9 mouse cellular contexts compared by ENCODE assay signal in the genomic region with DNA sequence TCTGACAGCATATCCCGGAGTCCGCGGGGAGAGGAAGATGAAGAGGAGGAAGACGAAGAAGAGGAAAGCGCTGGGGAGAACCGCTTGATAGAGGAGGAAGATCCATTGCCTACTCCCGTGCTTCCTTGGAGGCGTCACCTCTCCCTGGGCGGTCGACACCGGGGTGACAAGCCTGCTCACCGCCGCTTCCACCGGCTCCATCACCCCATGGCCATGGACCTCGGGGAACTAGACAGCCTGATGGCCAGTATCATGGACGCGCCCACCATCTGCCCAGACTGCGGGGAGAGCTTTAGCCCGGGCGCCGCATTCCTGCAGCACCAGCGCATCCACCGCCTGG. TPM values are rescaled to one million over a fixed set of nuclear protein-coding genes. Genes with fewer than 3 reads are reported as not detected.
DNase-seq lines count a peak whose midpoint lies in the region; ATAC-seq lines count a peak whose summit lies in the region.
"Had no signal": no experiment of that assay in that cellular context is flagged by ENCODE, and none has a peak within 500 bp of the region (broad histone marks: within the 10 kb centered on the region; RNA-seq: fewer than 3 reads in every experiment).

No protein-coding gene starts in this region.

- H3K36me3 ChIP-seq in limb, embryonic 13.5 days, result peaks cover 6% of the 10 kb centered on the region
- H3K36me3 ChIP-seq in stomach, embryonic 15.5 days, result no peaks in the 10 kb centered on the region

- H3K27ac ChIP-seq in limb, embryonic 13.5 days, result no peak overlapping the region
- no peak overlapping the region for H3K27ac ChIP-seq in stomach, embryonic 15.5 days
- H3K27ac ChIP-seq: macrophage had no signal

- peak overlapping the region; percentile 66 for H3K4me3 ChIP-seq in limb, embryonic 13.5 days
- peak overlapping the region; percentile 58 for H3K4me3 ChIP-seq in stomach, embryonic 15.5 days (replicated peaks)

- peak overlapping the region; percentile 98 for H3K4me2 ChIP-seq in limb, embryonic 13.5 days (replicated peaks)
- H3K4me2 ChIP-seq in stomach, embryonic 15.5 days, result peak overlapping the region; percentile 99

- peaks cover 51% of the 10 kb centered on the region for H3K27me3 ChIP-seq in limb, embryonic 13.5 days
- peaks cover 16% of the 10 kb centered on the region for H3K27me3 ChIP-seq in stomach, embryonic 15.5 days (replicated peaks)

- H3K4me1 ChIP-seq in limb, embryonic 13.5 days, result peaks cover 10% of the 10 kb centered on the region
- peaks cover 14% of the 10 kb centered on the region for H3K4me1 ChIP-seq in stomach, embryonic 15.5 days

- peak; percentile 28 for ATAC-seq in frontal cortex, adult (ENCODE audit: low TSS enrichment)
- peak; percentile 49; the same call in 1 of the 2 replicates for ATAC-seq in limb, embryonic 13.5 days (ENCODE audit: low FRiP score, low read depth)
- no peak; the same call in 1 of the 2 replicates for ATAC-seq in stomach, embryonic 15.5 days (ENCODE audit: insufficient read depth, low FRiP score, low read depth)

- 2% methylated on average over 20 of the region's 23 CpGs for WGBS in limb, embryonic 13.5 days
- WGBS in stomach, embryonic 15.5 days, result 3% methylated on average over 23 of the region's 23 CpGs

- H3K9me3 ChIP-seq in limb, embryonic 13.5 days, result no peaks in the 10 kb centered on the region
- H3K9me3 ChIP-seq in stomach, embryonic 15.5 days, result no peaks in the 10 kb centered on the region

- peak overlapping the region; percentile 70; the same call in 1 of the 2 replicates for H3K9ac ChIP-seq in limb, embryonic 13.5 days
- no peak overlapping the region for H3K9ac ChIP-seq in stomach, embryonic 15.5 days

- DNase-seq in frontal cortex, adult 2 months (ENCODE audit: extremely low spot score in 1 of 2, low spot score in 1 of 2), result no peak
- DNase-seq in retina, postnatal 7 days (ENCODE audit: low read depth, low spot score), result peak; percentile 4
- no peak for DNase-seq in retina, embryonic 14.5 days (ENCODE audit: low spot score)
- no peak for DNase-seq in B cell, adult 2 months
- DNase-seq in kidney, postnatal 14 days, result no peak

RNA-seq across cellular contexts. Expression of a gene that starts 29.7 kb away (rescaled TPM):
- not detected in 2 replicates for polyA plus RNA-seq in frontal cortex, adult 2 months (2012; rRNA removed)
- not detected in 2 replicates for polyA plus RNA-seq in limb, embryonic 13.5 days (2015; fragmentation: Nextera tagmentation; extraction: Ambion mirVana)
- not detected in 2 replicates for polyA plus RNA-seq in stomach, embryonic 15.5 days (2015; fragmentation: Nextera tagmentation; extraction: Ambion mirVana)
- polyA plus RNA-seq: macrophage had no signal

RNA-seq across cellular contexts. Expression of a gene that starts 45.0 kb away (rescaled TPM):
- 17.0 TPM in 2 replicates for polyA plus RNA-seq in frontal cortex, adult 2 months (2012; rRNA removed)
- polyA plus RNA-seq in limb, embryonic 13.5 days (2015; fragmentation: Nextera tagmentation; extraction: Ambion mirVana), result 8.5 and 9.0 TPM in 2 replicates
- 5.8 and 6.1 TPM in 2 replicates for polyA plus RNA-seq in stomach, embryonic 15.5 days (2015; fragmentation: Nextera tagmentation; extraction: Ambion mirVana)
